Mouse (Mus musculus) liver, adult 2 months (tissue): ENCODE results near the gene Sla2. TPM values are rescaled to one million over a fixed set of nuclear protein-coding genes. Genes with fewer than 3 reads are reported as not detected.
"Not testable (repeated sequence)": the region's sequence is repeated elsewhere in the genome, so short reads cannot be mapped to it uniquely, and the experiment has no call there.

Experiments used
- DNase-seq: peaks from one replicate; pipeline ENCODE4 v3.0.0-alpha.2; 2011; ENCODE audit warnings: low read depth, low spot score; ENCODE audit errors: extremely low read depth
- H3K27ac ChIP-seq: fragments of 200-500 bp; replicated peaks from 2 replicates; pipeline ENCODE4 v1.5.1; 2012; ENCODE audit warnings: low read depth, mild to moderate bottlenecking, control low read depth, inconsistent platforms, low read length; ENCODE audit not compliant: insufficient read depth
- H3K27me3 ChIP-seq: fragments of 200-500 bp; 2 replicates; pipeline ENCODE4 v1.6.1; 2012; ENCODE audit warnings: mild to moderate bottlenecking, moderate library complexity, low read length, inconsistent platforms; ENCODE audit not compliant: control insufficient read depth, insufficient read depth
- H3K36me3 ChIP-seq: fragments of 200-500 bp; 2 replicates; pipeline ENCODE4 v1.6.1; 2012; ENCODE audit warnings: low read length, inconsistent platforms; ENCODE audit not compliant: control insufficient read depth, insufficient read depth
- H3K4me1 ChIP-seq: fragments of 200-500 bp; 2 replicates; pipeline ENCODE4 v1.6.1; 2011; ENCODE audit warnings: low read length; ENCODE audit not compliant: control insufficient read depth, insufficient read depth
- H3K4me3 ChIP-seq: fragments of 200-500 bp; 2 replicates; pipeline ENCODE4 v1.5.1; 2011; ENCODE audit warnings: low read depth, mild to moderate bottlenecking, control low read depth, low read length, moderate library complexity; ENCODE audit not compliant: insufficient read depth
- H3K79me2 ChIP-seq: fragments of 200-500 bp; 2 replicates; pipeline ENCODE4 v1.6.1; 2012; ENCODE audit warnings: inconsistent platforms, mild to moderate bottlenecking, low read length, moderate library complexity; ENCODE audit not compliant: control insufficient read depth, insufficient read depth
- H3K9ac ChIP-seq: fragments of 200-500 bp; 2 replicates; pipeline ENCODE4 v1.6.1; 2012; ENCODE audit warnings: low read depth, mild to moderate bottlenecking, control low read depth, inconsistent platforms, low read length
- CTCF ChIP-seq: fragments of 200-500 bp; IDR thresholded peaks from 2 replicates; pipeline ENCODE4 v1.5.1; 2011; ENCODE audit warnings: low read depth, low read length, control low read depth
- POLR2A ChIP-seq: fragments of 200-500 bp; IDR thresholded peaks from 2 replicates; pipeline ENCODE4 v1.6.1; 2011; ENCODE audit warnings: low read length, control low read depth; ENCODE audit not compliant: insufficient read depth; ENCODE audit errors: extremely low read depth
- WGBS: fragments of 180-500 bp; shearing (Covaris S2); methylation state at CpG from one replicate; pipeline ENCODE4 v1.1.7; 2018; 5-methylcytosine and 5-hydroxymethylcytosine counted together
- polyA plus RNA-seq: library from polyadenylated mRNA; depleted of rRNA; stranded (reverse); fragments of >200 nt; gene quantifications from 2 replicates; pipeline ENCODE4 v1.2.3, GENCODE M21; 2012
- total RNA-seq: library from RNA; depleted of rRNA; stranded (reverse); fragments of >200 nt; gene quantifications from 2 replicates; pipeline ENCODE4 v1.2.3, GENCODE M21; 2014

The Sla2 gene
- total and polyA plus RNA-seq, 2 experiments: 0.09 to 0.20 TPM

DNA sequence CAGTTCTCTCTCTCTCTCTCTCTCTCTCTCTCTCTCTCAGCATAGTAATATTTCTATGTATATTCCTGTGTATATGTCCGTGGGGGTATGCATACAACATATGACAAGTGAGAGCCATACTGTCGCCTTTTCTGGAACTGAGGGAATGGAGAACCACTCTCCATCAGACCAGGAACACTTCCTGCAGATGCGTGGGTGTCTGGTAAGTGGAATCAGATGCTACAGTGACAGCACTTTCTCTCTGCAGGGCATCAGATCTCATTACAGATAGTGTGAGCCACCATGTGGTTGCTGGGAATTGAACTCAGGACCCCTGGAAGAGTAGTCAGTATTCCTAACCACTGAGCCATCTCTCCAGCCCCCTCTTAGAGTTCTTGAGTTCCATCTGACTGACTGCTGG, 1.5 kb upstream of the Sla2 start:
- no peak for DNase-seq
- Histone ChIP-seq H3K27ac (no peak overlapping the region), H3K36me3 (no peaks in the 10 kb centered on the region), H3K9ac (no peak overlapping the region), H3K4me1 (no peaks in the 10 kb centered on the region), H3K79me2 (no peaks in the 10 kb centered on the region), H3K4me3 (no peak overlapping the region), H3K27me3 (no peaks in the 10 kb centered on the region)
- WGBS: 71% methylated on average over 3 of the region's 3 CpGs
- TF ChIP-seq CTCF: no peak
- TF ChIP-seq POLR2A: no peak

GRCm38 (mm10) chr2:156886084-156886631, 834 bp downstream of the Sla2 start:
- Histone ChIP-seq H3K4me3 (no peak overlapping the region), H3K27me3 (no peaks in the 10 kb centered on the region), H3K4me1 (no peaks in the 10 kb centered on the region), H3K36me3 (no peaks in the 10 kb centered on the region), H3K27ac (no peak overlapping the region), H3K79me2 (no peaks in the 10 kb centered on the region), H3K9ac (0 out of 2 replicates have a peak overlapping the region, but pooled peaks have one; percentile 12)
- no peak for DNase-seq
- whole genome bisulfite sequencing: 80% methylated on average over 10 of the region's 10 CpGs
- TF ChIP-seq POLR2A: no peak
- no peak for TF ChIP-seq CTCF

GRCm38 (mm10) chr2:156885666-156886065, 1.3 kb downstream of the Sla2 start:
- 85% methylated on average over 2 of the region's 2 CpGs for WGBS
- TF ChIP-seq CTCF: 0 out of 2 replicates have a peak, but pooled peaks have one; percentile 0
- not testable (repeated sequence) for H3K4me1 ChIP-seq

GRCm38 (mm10) chr2:156884396-156885211, 2.4 kb downstream of the Sla2 start:
- Histone ChIP-seq H3K9ac (no peak overlapping the region), H3K36me3 (no peaks in the 10 kb centered on the region), H3K27ac (no peak overlapping the region), H3K79me2 (no peaks in the 10 kb centered on the region), H3K4me3 (no peak overlapping the region), H3K27me3 (no peaks in the 10 kb centered on the region), H3K4me1 (no peaks in the 10 kb centered on the region)
- WGBS: 78% methylated on average over 10 of the region's 10 CpGs
- no peak for TF ChIP-seq CTCF
- no peak for TF ChIP-seq POLR2A
- no peak for DNase-seq

More at GRCm38 (mm10) chr2:156885666-156886065, 1.3 kb downstream of the Sla2 start:
- H3K79me2 ChIP-seq, DNase-seq, H3K27ac ChIP-seq, H3K9ac ChIP-seq, H3K27me3 ChIP-seq, H3K4me3 ChIP-seq, H3K36me3 ChIP-seq: not testable (repeated sequence)

- no peaks in the 10 kb centered on the region for H3K36me3 ChIP-seq
- DNase-seq: no peak
- WGBS: 53% methylated on average over 10 of the region's 10 CpGs
- H3K4me3 ChIP-seq: no peak overlapping the region
- no peaks in the 10 kb centered on the region for H3K27me3 ChIP-seq
- H3K9ac ChIP-seq: no peak overlapping the region
- no peaks in the 10 kb centered on the region for H3K79me2 ChIP-seq
- TF ChIP-seq POLR2A (no peak), CTCF (no peak)
- H3K27ac ChIP-seq: no peak overlapping the region
- no peaks in the 10 kb centered on the region for H3K4me1 ChIP-seq
Measured at GRCm38 (mm10) chr2:156882431-156883001, 4.5 kb downstream of the Sla2 start.

DNA sequence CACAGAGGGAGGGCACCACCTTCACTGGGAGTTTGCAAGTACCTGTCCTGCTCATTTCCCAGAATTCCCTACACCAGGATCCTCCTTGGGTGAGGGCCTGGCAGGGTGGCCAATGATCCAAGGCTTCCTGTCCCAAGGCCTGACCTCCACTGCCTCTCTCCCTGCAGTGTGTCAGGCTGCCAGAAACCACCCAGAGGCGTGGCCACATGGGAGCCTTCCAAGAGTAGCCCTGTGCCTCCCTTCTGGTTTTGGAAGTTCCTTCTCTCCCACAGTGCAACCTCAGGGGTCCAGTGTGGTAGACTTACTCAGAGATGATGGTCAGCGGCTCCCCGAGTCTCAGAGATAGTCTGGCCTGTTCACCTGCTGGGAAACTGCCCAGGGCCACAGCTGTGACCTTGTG, 7.5 kb downstream of the Sla2 start:
- Histone ChIP-seq H3K27ac (no peak overlapping the region), H3K4me3 (no peak overlapping the region), H3K79me2 (no peaks in the 10 kb centered on the region), H3K36me3 (no peaks in the 10 kb centered on the region), H3K9ac (no peak overlapping the region), H3K27me3 (no peaks in the 10 kb centered on the region), H3K4me1 (no peaks in the 10 kb centered on the region)
- DNase-seq: no peak
- TF ChIP-seq CTCF (no peak), POLR2A (no peak)
- WGBS: 87% methylated on average over 3 of the region's 3 CpGs
